In the genomic region with DNA sequence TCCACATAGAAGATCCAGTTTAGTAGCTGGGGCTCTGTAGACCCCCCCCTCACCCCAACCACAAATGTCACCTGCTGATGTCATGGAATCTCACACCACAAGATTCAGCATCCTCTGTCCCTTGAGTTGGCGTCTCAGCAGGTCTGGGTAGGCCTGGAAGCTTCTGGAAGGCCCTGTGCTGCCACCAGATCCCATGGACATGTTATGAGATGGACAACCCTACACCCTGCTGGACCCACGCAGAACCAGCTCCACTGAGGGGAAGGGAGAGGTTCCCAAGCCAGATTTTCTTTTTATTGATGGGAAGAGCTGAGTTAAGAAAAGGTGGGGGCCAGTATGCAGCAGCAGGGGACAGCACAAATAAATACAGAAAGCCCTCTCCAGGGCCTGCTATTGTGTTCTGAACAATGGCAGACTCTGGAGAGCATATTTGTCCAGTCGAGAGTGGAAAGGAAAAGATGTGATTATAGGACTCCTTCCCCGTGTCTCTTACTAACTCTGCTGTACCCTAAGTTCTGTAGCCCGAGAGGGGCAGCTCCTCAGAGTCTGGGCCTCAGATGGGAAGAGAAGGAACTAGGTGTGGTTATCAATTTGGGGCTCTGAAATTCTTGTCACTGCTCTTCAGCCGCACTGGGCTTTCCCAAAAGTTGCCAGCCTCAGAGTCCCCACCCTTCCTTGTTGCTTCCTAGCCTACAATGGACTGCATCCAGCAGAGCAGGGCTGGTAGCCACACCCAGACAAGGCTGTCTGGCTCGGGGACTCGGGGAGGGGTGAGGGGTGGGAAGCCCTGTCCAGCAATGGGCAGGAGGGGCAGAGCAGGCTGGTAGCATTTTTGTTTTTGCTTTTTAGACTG, we compare ENCODE assay signal across 11 mouse cellular contexts. TPM values are rescaled to one million over a fixed set of nuclear protein-coding genes. Genes with fewer than 3 reads are reported as not detected.
DNase-seq lines count a peak whose midpoint lies in the region; ATAC-seq lines count a peak whose summit lies in the region.
"Had no signal": no experiment of that assay in that cellular context is flagged by ENCODE, and none has a peak within 500 bp of the region (broad histone marks: within the 10 kb centered on the region; RNA-seq: fewer than 3 reads in every experiment).

No protein-coding gene starts in this region.

- H3K4me2 ChIP-seq in lung, embryonic 15.5 days, result no peak overlapping the region
- H3K4me2 ChIP-seq: liver, embryonic 11.5 days had no signal

- no peaks in the 10 kb centered on the region for H3K36me3 ChIP-seq in lung, embryonic 15.5 days

- H3K4me3 ChIP-seq in brown adipose tissue, adult 24 weeks (ENCODE audit: insufficient read depth, low read depth, low read length), result no peak overlapping the region
- no peak overlapping the region for H3K4me3 ChIP-seq in lung, embryonic 15.5 days

- no peaks in the 10 kb centered on the region for H3K9me3 ChIP-seq in lung, embryonic 15.5 days

- H3K4me1 ChIP-seq in brown adipose tissue, adult 24 weeks (ENCODE audit: control insufficient read depth, insufficient read depth, insufficient read length, low read length), result peaks cover 6% of the 10 kb centered on the region
- peaks cover 11% of the 10 kb centered on the region for H3K4me1 ChIP-seq in lung, embryonic 15.5 days

- H3K9ac ChIP-seq in lung, embryonic 15.5 days, result no peak overlapping the region

- no peaks in the 10 kb centered on the region for H3K27me3 ChIP-seq in lung, embryonic 15.5 days

- peak overlapping the region; percentile 84 for H3K27ac ChIP-seq in brown adipose tissue, adult 24 weeks (replicated peaks; ENCODE audit: low read depth, low read length)
- H3K27ac ChIP-seq in lung, embryonic 15.5 days, result peak overlapping the region; percentile 11; the same call in 1 of the 2 replicates

- ATAC-seq in lung, embryonic 15.5 days (ENCODE audit: borderline replicate concordance, extremely low read depth, low FRiP score, low TSS enrichment), result no peak

- peak; percentile 37 for DNase-seq in kidney, postnatal 10 days
- DNase-seq in kidney, adult 8-10 months, result no peak
- peak; percentile 30 for DNase-seq in ES-CJ7 (ENCODE audit: low read depth, low spot score)
- no peak for DNase-seq in thymus, adult 18-20 months
- no peak for DNase-seq in cerebellum, postnatal 10 days
- DNase-seq in frontal cortex, adult 2 months (ENCODE audit: extremely low spot score in 1 of 2, low spot score in 1 of 2), result no peak
- DNase-seq: cerebellum, postnatal 36 days; midbrain, embryonic 14.5 days had no signal

- 45% methylated on average over 8 of the region's 8 CpGs for WGBS in lung, embryonic 15.5 days

RNA-seq across cellular contexts. Expression of a gene that starts 20.5 kb away (rescaled TPM):
- 1.3 and 1.4 TPM in 2 replicates for polyA plus RNA-seq in brown adipose tissue, adult 24 weeks (2012; ENCODE audit: insufficient read depth, insufficient read length, missing spikeins)
- 28.4 and 29.7 TPM in 2 replicates for polyA plus RNA-seq in lung, embryonic 15.5 days (2015; fragmentation: Nextera tagmentation; extraction: Ambion mirVana)
- polyA plus RNA-seq in frontal cortex, adult 2 months (2012; rRNA removed), result 12.2 and 12.7 TPM in 2 replicates

Comparison
In these comparisons a context has a peak if more than half of its experiments do, and no peak if none do; other contexts are left out.
1. DNase-seq: peak in kidney, postnatal 10 days (single experiment) and ES-CJ7 (single experiment); none in kidney, adult 8-10 months (0 of 2), thymus, adult 18-20 months (0 of 2), cerebellum, postnatal 10 days (0 of 2) and frontal cortex, adult 2 months (0 of 2).